14 mouse cellular contexts compared by ENCODE assay signal in genomic region chr5:125330656-125331055, GRCm38 (mm10). TPM values are rescaled to one million over a fixed set of nuclear protein-coding genes. Genes with fewer than 3 reads are reported as not detected.
DNase-seq lines count a peak whose midpoint lies in the region; ATAC-seq lines count a peak whose summit lies in the region.
"Had no signal": no experiment of that assay in that cellular context is flagged by ENCODE, and none has a peak within 500 bp of the region (broad histone marks: within the 10 kb centered on the region; RNA-seq: fewer than 3 reads in every experiment).

No protein-coding gene starts in this region.

- no peaks in the 10 kb centered on the region for H3K9me3 ChIP-seq in kidney, embryonic 14.5 days (ENCODE audit: control insufficient read depth, low read length)
- H3K9me3 ChIP-seq in heart, embryonic 16.5 days (replicated peaks; ENCODE audit: control insufficient read depth, low read length) = no peaks in the 10 kb centered on the region
- H3K9me3 ChIP-seq: limb, embryonic 13.5 days; midbrain, embryonic 12.5 days had no signal

- H3K27me3 ChIP-seq in kidney, embryonic 14.5 days (ENCODE audit: control insufficient read depth, insufficient read depth, low read length) = no peaks in the 10 kb centered on the region
- H3K27me3 ChIP-seq in heart, embryonic 16.5 days (ENCODE audit: control insufficient read depth, insufficient read depth, low read length) = no peaks in the 10 kb centered on the region
- H3K27me3 ChIP-seq: limb, embryonic 13.5 days; midbrain, embryonic 12.5 days had no signal

- peak overlapping the region; percentile 23; the same call in 1 of the 2 replicates for H3K9ac ChIP-seq in kidney, embryonic 14.5 days (ENCODE audit: low read depth, low read length)
- H3K9ac ChIP-seq in heart, embryonic 16.5 days (ENCODE audit: low read length) = peak overlapping the region; percentile 49; the same call in 1 of the 2 replicates
- H3K9ac ChIP-seq: midbrain, embryonic 12.5 days had no signal

- no peaks in the 10 kb centered on the region for H3K36me3 ChIP-seq in kidney, embryonic 14.5 days (ENCODE audit: control insufficient read depth, insufficient read depth, low read length)
- H3K36me3 ChIP-seq in heart, embryonic 16.5 days (ENCODE audit: control insufficient read depth, insufficient read depth) = no peaks in the 10 kb centered on the region
- H3K36me3 ChIP-seq: limb, embryonic 13.5 days; midbrain, embryonic 12.5 days had no signal

- no peak overlapping the region for H3K27ac ChIP-seq in kidney, embryonic 14.5 days (ENCODE audit: low read depth, low read length)
- H3K27ac ChIP-seq in brown adipose tissue, adult 24 weeks (replicated peaks; ENCODE audit: low read depth, low read length) = peak overlapping the region; percentile 83
- H3K27ac ChIP-seq in heart, embryonic 16.5 days (ENCODE audit: low read length) = peak overlapping the region; percentile 71
- H3K27ac ChIP-seq: midbrain, embryonic 12.5 days had no signal

- DNase-seq in heart, adult 11 months = peak; percentile 92
- DNase-seq in heart, postnatal 4 days = no peak
- DNase-seq in kidney, postnatal 4 days = no peak
- DNase-seq in spleen, postnatal 10 days (ENCODE audit: low spot score in 2 of 2) = no peak
- no peak for DNase-seq in frontal cortex, postnatal 10 days (ENCODE audit: low spot score in 2 of 2)
- DNase-seq: cerebellum, adult 9-10 months; right cerebral cortex, postnatal 25 days had no signal

- ATAC-seq in kidney, embryonic 14.5 days (ENCODE audit: low FRiP score, low TSS enrichment) = no peak
- ATAC-seq in heart, embryonic 16.5 days (replicated peaks; ENCODE audit: extremely low read depth, insufficient read depth, low FRiP score) = no peak
- ATAC-seq: CD4-positive, CD25-positive, alpha-beta regulatory T cell, adult 4 months had no signal

- WGBS in kidney, embryonic 14.5 days = 49% methylated on average over 8 of the region's 8 CpGs
- 21% methylated on average over 8 of the region's 8 CpGs for WGBS in heart, embryonic 16.5 days

- H3K4me2 ChIP-seq in kidney, embryonic 14.5 days (replicated peaks; ENCODE audit: low read depth, low read length) = no peak overlapping the region
- H3K4me2 ChIP-seq in heart, embryonic 16.5 days (ENCODE audit: low read depth, low read length) = no peak overlapping the region
- H3K4me2 ChIP-seq: limb, embryonic 13.5 days; midbrain, embryonic 12.5 days had no signal

- peaks cover 17% of the 10 kb centered on the region for H3K4me1 ChIP-seq in kidney, embryonic 14.5 days (ENCODE audit: control insufficient read depth, insufficient read depth, low read length)
- H3K4me1 ChIP-seq in brown adipose tissue, adult 24 weeks (ENCODE audit: control insufficient read depth, insufficient read depth, insufficient read length, low read length) = peaks cover 71% of the 10 kb centered on the region
- peaks cover 38% of the 10 kb centered on the region for H3K4me1 ChIP-seq in heart, embryonic 16.5 days (ENCODE audit: control insufficient read depth, insufficient read depth, low read length)

- H3K4me3 ChIP-seq in kidney, embryonic 14.5 days (ENCODE audit: low read length) = no peak overlapping the region
- no peak overlapping the region for H3K4me3 ChIP-seq in brown adipose tissue, adult 24 weeks (ENCODE audit: insufficient read depth, low read depth, low read length)
- no peak overlapping the region for H3K4me3 ChIP-seq in heart, embryonic 16.5 days (ENCODE audit: low read length)
- H3K4me3 ChIP-seq: limb, embryonic 13.5 days; midbrain, embryonic 12.5 days had no signal

RNA-seq across cellular contexts. Expression of gene Scarb1, which starts 10.2 kb away (rescaled TPM):
- total RNA-seq in heart, postnatal 4 days (2021) = 10 to 100 TPM; 65.7 to 67.0 TPM
- 34.8 and 48.8 TPM in 2 replicates for polyA plus RNA-seq in kidney, embryonic 14.5 days (2014; fragmentation: Nextera tagmentation; extraction: Ambion mirVana)
- polyA plus RNA-seq in brown adipose tissue, adult 24 weeks (2012; ENCODE audit: insufficient read depth, insufficient read length, missing spikeins) = 18.6 and 30.7 TPM in 2 replicates
- polyA plus RNA-seq in heart, embryonic 16.5 days (2015; fragmentation: Nextera tagmentation; extraction: Ambion mirVana) = 72.9 and 75.5 TPM in 2 replicates

RNA-seq across cellular contexts. Expression of gene Gm10382, which starts 58.5 kb away (rescaled TPM):
- total RNA-seq in heart, postnatal 4 days (2021) = under 1 TPM; 0.21 to 0.29 TPM
- 0.16 and 0.41 TPM in 2 replicates for polyA plus RNA-seq in kidney, embryonic 14.5 days (2014; fragmentation: Nextera tagmentation; extraction: Ambion mirVana)
- polyA plus RNA-seq in brown adipose tissue, adult 24 weeks (2012; ENCODE audit: insufficient read depth, insufficient read length, missing spikeins) = not detected in 2 replicates
- polyA plus RNA-seq in heart, embryonic 16.5 days (2015; fragmentation: Nextera tagmentation; extraction: Ambion mirVana) = 0.27 and 0.30 TPM in 2 replicates
- polyA plus RNA-seq: large intestine, adult 2 months had no signal

RNA-seq across cellular contexts. Expression of gene Ubc, which starts 59.3 kb away (rescaled TPM):
- total RNA-seq in heart, postnatal 4 days (2021) = 100 to 1,000 TPM; 781 to 834 TPM
- polyA plus RNA-seq in kidney, embryonic 14.5 days (2014; fragmentation: Nextera tagmentation; extraction: Ambion mirVana) = 715 and 1,051 TPM in 2 replicates
- 692 and 1,079 TPM in 2 replicates for polyA plus RNA-seq in brown adipose tissue, adult 24 weeks (2012; ENCODE audit: insufficient read depth, insufficient read length, missing spikeins)
- polyA plus RNA-seq in heart, embryonic 16.5 days (2015; fragmentation: Nextera tagmentation; extraction: Ambion mirVana) = 928 and 945 TPM in 2 replicates
